Mouse (Mus musculus) kidney, embryonic 15.5 days (tissue): ENCODE results near the gene Bicc1. TPM values are rescaled to one million over a fixed set of nuclear protein-coding genes. Genes with fewer than 3 reads are reported as not detected.
"Not testable (repeated sequence)": the region's sequence is repeated elsewhere in the genome, so short reads cannot be mapped to it uniquely, and the experiment has no call there.

Experiments used
- ATAC-seq: fragments of 200-750 bp; cut with Nextera tagmentation; replicated peaks from 2 replicates; pipeline ENCODE4 v1.8.0; 2017; ENCODE audit warnings: moderate TSS enrichment; ENCODE audit not compliant: low FRiP score
- H3K27ac ChIP-seq: fragments of 300-500 bp; sonication (generic); 2 replicates; pipeline ENCODE4 v1.5.1; 2015; ENCODE audit warnings: mild to moderate bottlenecking, inconsistent platforms
- H3K27me3 ChIP-seq: fragments of 300-500 bp; sonication (generic); 2 replicates; pipeline ENCODE4 v1.6.1; 2015; ENCODE audit warnings: inconsistent platforms
- H3K36me3 ChIP-seq: fragments of 300-500 bp; sonication (generic); 2 replicates; pipeline ENCODE4 v1.6.1; 2015; ENCODE audit warnings: inconsistent platforms
- H3K4me1 ChIP-seq: fragments of 300-500 bp; sonication (generic); 2 replicates; pipeline ENCODE4 v1.6.1; 2015; ENCODE audit warnings: inconsistent platforms
- H3K4me2 ChIP-seq: fragments of 300-500 bp; sonication (generic); 2 replicates; pipeline ENCODE4 v1.6.1; 2015; ENCODE audit warnings: moderate library complexity, mild to moderate bottlenecking, inconsistent platforms
- H3K4me3 ChIP-seq: fragments of 300-500 bp; sonication (generic); replicated peaks from 2 replicates; pipeline ENCODE4 v1.5.1; 2015; ENCODE audit warnings: mild to moderate bottlenecking, inconsistent platforms
- H3K9ac ChIP-seq: fragments of 300-500 bp; sonication (generic); 2 replicates; pipeline ENCODE4 v1.6.1; 2015; ENCODE audit warnings: mild to moderate bottlenecking, inconsistent platforms
- H3K9me3 ChIP-seq: fragments of 300-500 bp; sonication (generic); replicated peaks from 2 replicates; pipeline ENCODE4 v1.6.1; 2016; ENCODE audit warnings: inconsistent platforms
- WGBS: fragments of 180-500 bp; shearing (Covaris S2); methylation state at CpG from one replicate; pipeline ENCODE4 v1.1.7; 2015; ENCODE audit warnings: mixed read lengths; 5-methylcytosine and 5-hydroxymethylcytosine counted together
- polyA plus RNA-seq: library from polyadenylated mRNA; unstranded; fragments of >200 nt; fragmentation: Nextera tagmentation; extraction: Ambion mirVana; gene quantifications from 2 replicates; pipeline ENCODE4 v1.2.1, GENCODE M21; 2015

Gene Bicc1
- polyA plus RNA-seq, 1 experiment from 2014 or later: 40.3 TPM

DNA sequence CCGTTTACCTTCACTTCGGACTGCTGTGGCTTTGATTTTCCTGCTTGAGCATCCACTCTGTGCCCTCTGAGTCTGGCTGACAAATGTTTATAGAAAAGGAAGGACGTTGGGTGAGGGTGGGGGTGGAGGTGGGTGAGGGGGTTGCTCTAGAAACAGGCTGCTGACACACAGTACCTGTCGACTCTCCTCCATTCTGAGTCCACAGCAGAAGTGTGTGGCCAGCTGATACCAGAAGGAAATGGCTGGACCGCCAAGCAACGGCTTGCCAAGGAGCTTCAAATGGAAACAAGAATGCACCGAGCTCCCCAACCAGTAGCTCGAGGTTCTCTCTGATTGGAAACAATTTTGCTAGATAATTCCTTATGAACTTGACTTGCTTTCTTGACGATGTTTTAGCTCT, 182.9 kb downstream of the Bicc1 start:
- Histone ChIP-seq H3K27me3 (no peaks in the 10 kb centered on the region), H3K9me3 (no peaks in the 10 kb centered on the region), H3K9ac (no peak overlapping the region), H3K4me1 (peaks cover 14% of the 10 kb centered on the region), H3K36me3 (no peaks in the 10 kb centered on the region), H3K27ac (no peak overlapping the region), H3K4me2 (no peak overlapping the region), H3K4me3 (no peak overlapping the region)
- 51% methylated on average over 9 of the region's 9 CpGs for WGBS
- 0 out of 2 replicates have a peak, but pooled peaks have one; percentile 36 for ATAC-seq

DNA sequence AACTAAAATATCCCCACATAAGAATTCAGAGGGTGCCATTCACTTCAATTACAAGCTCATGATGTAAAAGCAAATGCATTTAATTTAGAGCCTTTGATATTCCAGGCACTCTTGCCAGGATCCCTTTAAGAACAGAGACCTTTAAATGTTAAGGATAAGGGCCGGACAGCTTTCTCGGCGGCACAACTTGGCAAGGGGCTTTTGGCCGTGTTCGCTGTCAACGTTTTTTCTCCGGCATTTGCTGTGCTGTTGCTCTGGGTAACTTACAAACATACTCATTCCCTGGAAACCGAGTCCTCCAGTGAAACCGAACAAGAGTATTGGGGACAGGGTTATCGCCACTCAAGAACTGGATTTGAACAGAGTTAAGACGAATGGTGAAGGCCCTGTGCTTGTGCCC, 188.3 kb downstream of the Bicc1 start:
- Histone ChIP-seq H3K9ac (no peak overlapping the region), H3K4me2 (no peak overlapping the region), H3K36me3 (no peaks in the 10 kb centered on the region), H3K4me3 (no peak overlapping the region), H3K27me3 (no peaks in the 10 kb centered on the region), H3K27ac (no peak overlapping the region), H3K4me1 (peaks cover 23% of the 10 kb centered on the region), H3K9me3 (no peaks in the 10 kb centered on the region)
- ATAC-seq: no peak
- 91% methylated on average over 11 of the region's 11 CpGs for WGBS

DNA sequence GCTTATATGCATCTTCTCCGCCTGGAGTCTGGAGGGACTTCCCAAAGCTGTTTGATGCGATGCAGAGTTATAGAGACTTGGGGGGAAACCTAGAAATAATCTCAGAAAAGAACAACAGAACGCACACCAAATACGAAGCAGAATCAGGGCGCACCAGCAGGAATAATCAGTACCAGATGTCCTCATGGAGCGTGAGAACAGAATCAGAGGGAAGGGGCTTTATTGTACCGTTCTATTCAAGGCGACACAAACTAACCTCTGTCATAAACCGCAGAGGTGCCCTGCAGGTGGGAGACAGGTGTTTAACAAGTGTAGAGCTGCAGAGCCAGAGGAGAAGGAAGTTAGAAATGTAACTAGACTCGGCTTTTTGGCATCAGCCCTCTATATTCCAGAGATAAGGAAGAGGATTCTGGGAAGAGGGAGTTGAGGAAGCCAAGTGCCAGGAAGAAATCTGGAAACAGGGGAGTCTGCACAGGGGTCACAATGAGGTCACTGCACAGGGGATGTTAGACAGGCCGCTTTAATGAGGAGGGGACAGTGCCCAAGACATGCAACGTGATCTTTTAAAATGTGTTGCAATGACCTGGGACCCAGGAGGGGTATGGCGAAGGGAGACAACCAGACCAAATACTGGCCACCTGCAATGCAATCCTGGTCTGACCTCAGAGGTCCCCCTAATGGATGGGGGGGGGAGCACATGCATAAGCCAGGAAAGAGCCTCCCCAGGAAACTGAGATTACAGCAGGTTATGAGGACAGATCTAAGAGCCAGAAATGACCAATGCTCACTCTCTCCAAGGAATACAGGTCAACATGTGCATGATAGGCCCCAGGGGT, 190.4 kb downstream of the Bicc1 start:
- no peaks in the 10 kb centered on the region for H3K36me3 ChIP-seq
- WGBS: 68% methylated on average over 13 of the region's 13 CpGs
- H3K9me3 ChIP-seq: no peaks in the 10 kb centered on the region
- H3K27me3 ChIP-seq: no peaks in the 10 kb centered on the region
- no peak for ATAC-seq
- no peak overlapping the region for H3K27ac ChIP-seq
- H3K4me2 ChIP-seq: no peak overlapping the region
- peaks cover 21% of the 10 kb centered on the region for H3K4me1 ChIP-seq
- H3K4me3 ChIP-seq: no peak overlapping the region
- H3K9ac ChIP-seq: no peak overlapping the region

DNA sequence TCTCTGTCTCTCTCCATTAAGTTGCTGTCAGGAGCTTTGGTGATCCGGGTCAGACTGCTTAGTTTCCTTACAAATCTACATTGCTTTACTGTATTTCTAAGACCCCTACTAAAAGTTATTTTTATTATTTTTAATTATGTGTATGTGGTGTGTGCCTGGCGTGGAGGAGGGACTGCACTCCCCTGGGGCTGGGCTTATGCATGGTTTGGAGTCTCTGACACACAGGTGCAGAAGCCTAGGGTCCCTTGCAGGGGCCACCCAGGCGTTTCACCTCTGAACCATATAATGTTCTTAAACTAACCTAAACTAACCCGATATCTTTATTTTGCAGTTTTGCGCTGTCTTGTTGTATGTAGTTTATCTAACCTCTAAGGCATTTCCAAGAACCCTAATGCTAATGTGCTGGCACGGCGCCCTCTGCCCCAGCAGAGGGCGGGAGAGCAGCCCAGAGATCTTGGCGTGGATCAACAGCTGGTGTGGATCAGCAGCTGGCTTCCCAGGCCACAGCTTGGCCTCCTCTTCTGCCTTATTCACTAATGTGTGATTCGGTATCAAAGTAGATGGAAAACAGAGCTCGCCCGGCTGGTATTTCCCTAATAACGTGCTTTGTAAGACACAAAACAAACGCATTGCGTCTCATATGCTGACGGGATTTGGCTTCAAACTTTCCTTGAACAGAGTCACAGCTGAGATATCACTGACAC, 192.7 kb downstream of the Bicc1 start:
- no peaks in the 10 kb centered on the region for H3K9me3 ChIP-seq
- 36% methylated on average over 16 of the region's 16 CpGs for WGBS
- no peak overlapping the region for H3K4me3 ChIP-seq
- no peaks in the 10 kb centered on the region for H3K36me3 ChIP-seq
- no peak overlapping the region for H3K9ac ChIP-seq
- no peaks in the 10 kb centered on the region for H3K27me3 ChIP-seq
- peak overlapping the region; percentile 67 for H3K27ac ChIP-seq
- H3K4me1 ChIP-seq: peaks cover 21% of the 10 kb centered on the region
- ATAC-seq: peak; percentile 73
- peak overlapping the region; percentile 8; the same call in 1 of the 2 replicates for H3K4me2 ChIP-seq

DNA sequence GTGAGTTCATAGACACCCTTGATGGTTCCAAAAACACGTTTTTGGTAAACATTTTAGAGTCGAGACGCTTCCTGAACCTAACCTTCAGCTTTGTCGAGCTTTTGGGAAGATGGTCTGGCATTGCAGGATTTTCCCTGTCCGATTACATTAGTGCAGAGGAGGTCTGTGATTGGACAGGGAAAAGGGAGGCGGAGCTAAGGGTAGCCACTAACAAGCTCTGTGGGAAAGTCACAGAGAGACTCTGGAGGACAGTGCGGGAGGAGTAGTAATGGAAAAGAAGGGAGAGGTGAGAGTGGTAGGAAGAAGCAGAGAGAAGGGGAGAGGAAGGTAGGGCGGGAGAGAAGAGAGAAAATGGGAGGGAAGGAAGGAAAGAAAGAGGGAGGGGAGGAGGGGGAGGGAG, 194.8 kb downstream of the Bicc1 start:
- no peaks in the 10 kb centered on the region for H3K36me3 ChIP-seq
- H3K27me3 ChIP-seq: no peaks in the 10 kb centered on the region
- H3K9me3 ChIP-seq: no peaks in the 10 kb centered on the region
- H3K4me3 ChIP-seq: no peak overlapping the region
- 42% methylated on average over 8 of the region's 8 CpGs for whole genome bisulfite sequencing
- H3K4me1 ChIP-seq: peaks cover 21% of the 10 kb centered on the region
- ATAC-seq: 0 out of 2 replicates have a peak, but pooled peaks have one; percentile 34
- no peak overlapping the region for H3K9ac ChIP-seq
- no peak overlapping the region for H3K4me2 ChIP-seq
- no peak overlapping the region for H3K27ac ChIP-seq

DNA sequence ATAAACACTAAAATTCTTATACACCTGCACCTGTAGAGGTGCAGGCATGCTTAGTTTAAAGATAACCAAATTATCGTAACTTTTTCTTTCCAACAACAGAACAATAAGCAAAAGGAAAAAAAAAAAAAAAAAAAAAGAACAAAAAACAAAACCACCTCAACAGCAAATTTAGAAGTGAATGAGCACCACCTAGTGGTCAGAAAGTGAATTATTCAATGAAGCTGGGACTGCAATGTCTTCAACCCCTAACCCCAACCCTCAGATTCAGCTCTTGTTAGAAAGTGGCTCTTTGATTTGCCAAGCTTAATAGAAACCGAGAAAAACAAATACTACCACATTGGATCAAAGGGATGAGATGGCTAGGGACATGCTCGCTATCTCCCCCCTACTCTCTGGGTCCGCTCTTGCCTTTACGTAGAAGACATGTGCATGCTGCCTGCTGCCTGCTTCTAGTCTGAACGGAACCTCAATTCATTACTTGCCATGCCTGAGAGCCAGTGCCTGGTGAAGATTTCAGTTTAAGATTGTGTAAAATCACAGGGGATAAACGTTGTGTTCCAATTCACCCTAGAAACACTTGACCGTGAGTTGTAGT, 195.8 kb downstream of the Bicc1 start:
- H3K9ac ChIP-seq: no peak overlapping the region
- WGBS: 59% methylated on average over 8 of the region's 8 CpGs
- no peak overlapping the region for H3K27ac ChIP-seq
- no peak overlapping the region for H3K4me3 ChIP-seq
- H3K27me3 ChIP-seq: no peaks in the 10 kb centered on the region
- ATAC-seq: no peak
- H3K36me3 ChIP-seq: peaks cover 1% of the 10 kb centered on the region
- H3K9me3 ChIP-seq: no peaks in the 10 kb centered on the region
- H3K4me2 ChIP-seq: no peak overlapping the region
- H3K4me1 ChIP-seq: peaks cover 14% of the 10 kb centered on the region

DNA sequence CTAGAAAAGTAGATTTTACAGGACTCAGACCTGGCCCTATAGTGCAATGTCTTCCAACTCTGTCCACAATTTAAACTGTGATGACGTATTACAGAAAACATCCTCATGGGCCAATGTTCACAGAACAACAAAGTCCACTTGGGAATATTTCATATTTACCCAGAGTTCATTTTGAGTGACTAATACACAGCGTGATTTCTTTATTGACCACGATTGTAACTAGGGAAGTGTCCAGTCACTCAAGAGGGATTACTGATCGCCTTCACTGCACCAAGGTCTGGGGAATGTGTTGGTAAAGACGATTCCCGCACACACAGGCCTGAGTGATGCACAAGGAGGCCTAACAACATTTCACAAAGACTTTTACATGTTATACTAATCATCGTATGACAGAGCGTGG, 197.9 kb downstream of the Bicc1 start:
- 90% methylated on average over 8 of the region's 8 CpGs for WGBS
- Histone ChIP-seq H3K4me1 (peaks cover 3% of the 10 kb centered on the region), H3K9ac (no peak overlapping the region), H3K4me3 (no peak overlapping the region), H3K36me3 (peaks cover 18% of the 10 kb centered on the region), H3K4me2 (no peak overlapping the region), H3K27me3 (no peaks in the 10 kb centered on the region), H3K27ac (no peak overlapping the region), H3K9me3 (no peaks in the 10 kb centered on the region)
- ATAC-seq: no peak

DNA sequence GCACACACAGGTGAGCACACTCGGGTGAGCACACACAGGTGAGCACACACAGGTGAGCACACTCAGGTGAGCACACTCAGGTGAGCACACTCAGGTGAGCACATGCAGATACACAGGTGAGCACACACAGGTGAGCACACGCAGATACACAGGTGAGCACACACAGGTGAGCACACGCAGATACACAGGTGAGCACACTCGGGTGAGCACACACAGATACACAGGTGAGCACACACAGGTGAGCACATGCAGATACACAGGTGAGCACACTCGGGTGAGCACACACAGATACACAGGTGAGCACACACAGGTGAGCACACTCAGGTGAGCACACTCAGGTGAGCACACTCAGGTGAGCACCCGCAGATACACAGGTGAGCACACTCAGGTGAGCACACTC, 199.1 kb downstream of the Bicc1 start:
- not testable (repeated sequence) for H3K27ac ChIP-seq, H3K27me3 ChIP-seq, H3K9ac ChIP-seq, ATAC-seq, H3K4me3 ChIP-seq, H3K4me1 ChIP-seq, H3K4me2 ChIP-seq, H3K9me3 ChIP-seq
- peaks cover 29% of the 10 kb centered on the region for H3K36me3 ChIP-seq
- WGBS: 96% methylated on average over 6 of the region's 6 CpGs

DNA sequence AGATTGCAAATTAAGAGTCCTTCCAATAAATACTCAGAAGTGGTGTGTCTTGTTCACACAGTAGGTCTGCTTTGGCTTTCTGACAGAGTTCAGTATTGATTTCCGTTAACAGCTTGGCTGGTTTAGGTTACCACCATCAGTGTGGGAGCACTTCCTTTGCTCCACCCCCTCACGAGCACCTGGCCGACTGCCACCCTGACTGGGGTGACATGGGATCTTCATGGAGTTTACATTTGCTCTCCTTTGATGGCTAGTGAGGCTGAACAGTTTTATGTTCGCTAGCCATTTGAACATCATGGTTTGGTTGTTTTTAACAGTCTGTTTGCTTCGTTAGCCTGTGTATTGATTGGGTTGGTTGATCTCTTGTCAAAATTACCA, 206.7 kb downstream of the Bicc1 start:
- H3K4me2 ChIP-seq: no peak overlapping the region
- no peak overlapping the region for H3K9ac ChIP-seq
- no peaks in the 10 kb centered on the region for H3K27me3 ChIP-seq
- peaks cover 13% of the 10 kb centered on the region for H3K4me1 ChIP-seq
- no peak overlapping the region for H3K4me3 ChIP-seq
- ATAC-seq: no peak
- H3K36me3 ChIP-seq: peaks cover 48% of the 10 kb centered on the region
- WGBS: 42% methylated on average over 5 of the region's 5 CpGs
- H3K9me3 ChIP-seq: no peaks in the 10 kb centered on the region
- no peak overlapping the region for H3K27ac ChIP-seq

DNA sequence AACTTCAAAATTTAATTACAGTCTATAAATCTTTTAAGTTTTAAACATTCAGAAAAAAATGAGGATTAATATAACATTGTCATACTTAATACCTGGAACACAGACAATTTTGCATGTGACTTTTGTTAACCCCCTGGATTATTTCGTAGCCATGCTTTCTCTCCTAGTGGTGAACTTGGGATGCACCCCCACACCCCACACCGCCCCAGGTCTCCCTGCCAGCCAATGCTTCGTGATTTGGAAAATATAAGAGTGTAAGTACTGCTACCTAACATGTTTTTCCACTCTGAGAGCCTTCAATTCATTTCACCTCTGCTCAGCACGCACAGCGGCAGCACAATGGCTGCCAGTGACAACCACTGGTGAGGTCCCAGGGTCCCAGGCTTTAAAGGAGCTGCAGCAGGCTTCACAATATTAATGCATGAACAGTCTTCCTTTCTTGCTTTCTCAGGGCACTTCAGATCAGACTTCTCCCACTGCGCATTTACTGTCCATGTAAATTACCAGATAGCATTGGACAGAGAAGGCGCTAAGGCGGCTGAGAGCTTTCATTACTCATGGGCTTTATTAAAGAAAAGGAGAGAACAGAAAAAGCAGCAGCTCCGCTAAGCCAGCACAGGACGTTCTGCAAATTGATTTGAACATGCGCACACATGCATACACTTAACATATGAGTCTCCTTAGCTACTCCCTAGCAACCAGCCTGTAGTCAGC, 207.3 kb downstream of the Bicc1 start:
- H3K36me3 ChIP-seq: peaks cover 51% of the 10 kb centered on the region
- no peak overlapping the region for H3K27ac ChIP-seq
- H3K9me3 ChIP-seq: no peaks in the 10 kb centered on the region
- H3K4me2 ChIP-seq: no peak overlapping the region
- H3K9ac ChIP-seq: no peak overlapping the region
- H3K27me3 ChIP-seq: no peaks in the 10 kb centered on the region
- ATAC-seq: no peak
- no peak overlapping the region for H3K4me3 ChIP-seq
- peaks cover 13% of the 10 kb centered on the region for H3K4me1 ChIP-seq
- 77% methylated on average over 11 of the region's 11 CpGs for WGBS

DNA sequence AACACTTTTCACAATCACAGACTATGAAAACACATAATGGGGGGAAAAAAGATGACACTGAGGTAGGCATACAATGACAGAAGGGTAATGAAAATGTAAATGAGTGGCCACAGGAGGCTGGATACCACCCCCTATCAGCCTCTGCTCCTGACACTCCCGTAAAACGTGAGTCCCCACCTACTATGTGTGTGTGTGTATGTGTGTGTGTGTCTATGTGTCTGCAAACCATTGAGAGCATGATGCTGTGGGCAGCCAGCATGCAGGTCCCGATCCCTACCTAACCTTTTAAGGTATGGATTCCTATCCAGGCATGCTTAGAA, 209.4 kb downstream of the Bicc1 start:
- Histone ChIP-seq H3K27me3 (no peaks in the 10 kb centered on the region), H3K4me2 (0 out of 2 replicates have a peak overlapping the region, but pooled peaks have one; percentile 13), H3K9ac (no peak overlapping the region), H3K9me3 (no peaks in the 10 kb centered on the region), H3K4me3 (no peak overlapping the region), H3K4me1 (peaks cover 13% of the 10 kb centered on the region), H3K36me3 (peaks cover 51% of the 10 kb centered on the region), H3K27ac (no peak overlapping the region)
- 38% methylated on average over 3 of the region's 3 CpGs for WGBS
- no peak for ATAC-seq
